Mouse (Mus musculus) liver, postnatal 0 days (tissue): ENCODE results near the gene Hes3.

ENCODE experiments used
- CTCF ChIP-seq: sonication (generic); IDR thresholded peaks from 2 replicates; pipeline ENCODE4 v1.5.1; 2016; ENCODE audit warnings: antibody characterized with exemption, low read depth
- EP300 ChIP-seq: IDR thresholded peaks from 2 replicates; pipeline ENCODE4 v1.6.1; 2016; ENCODE audit warnings: antibody characterized with exemption, low read depth, mild to moderate bottlenecking

DNA sequence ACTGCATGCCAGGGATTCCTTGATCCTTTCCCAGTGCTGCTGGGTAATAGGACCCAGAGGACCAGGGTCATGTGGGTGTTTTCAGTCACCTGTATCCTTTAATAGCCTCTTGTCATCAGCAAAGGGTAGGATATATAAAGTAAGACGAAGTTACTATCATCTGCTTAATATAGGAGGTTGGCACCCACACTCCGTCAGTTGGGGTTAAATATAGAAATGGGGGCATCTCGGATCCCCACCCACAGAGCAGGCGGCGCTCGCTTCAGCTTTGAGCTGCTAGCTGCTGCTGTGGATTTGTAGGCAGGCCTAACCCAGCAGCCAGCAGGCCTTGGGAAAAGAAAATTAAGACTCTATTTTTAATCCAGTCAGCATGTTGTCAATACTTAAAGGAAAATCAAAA, 45.5 kb downstream of the Hes3 start:
- TF ChIP-seq CTCF = no peak
- no peak for TF ChIP-seq EP300
